Mouse (Mus musculus): ENCODE measurements at regions not wholly inside any gene's neighbourhood (a gene's known extent, or its start where the extent isn't known, plus 50 kb on each side); places are given as distances from the start of the nearest gene placed in this dataset.
A peak's percentile ranks its signal among the peaks of the same experiment; 100 is the strongest.

- no peak for DNase-seq (ENCODE audit: low read depth, low spot score)
Measured at GRCm38 (mm10) chr17:94165305-94165860, 584.4 kb downstream of the Mettl4 start.

DNA sequence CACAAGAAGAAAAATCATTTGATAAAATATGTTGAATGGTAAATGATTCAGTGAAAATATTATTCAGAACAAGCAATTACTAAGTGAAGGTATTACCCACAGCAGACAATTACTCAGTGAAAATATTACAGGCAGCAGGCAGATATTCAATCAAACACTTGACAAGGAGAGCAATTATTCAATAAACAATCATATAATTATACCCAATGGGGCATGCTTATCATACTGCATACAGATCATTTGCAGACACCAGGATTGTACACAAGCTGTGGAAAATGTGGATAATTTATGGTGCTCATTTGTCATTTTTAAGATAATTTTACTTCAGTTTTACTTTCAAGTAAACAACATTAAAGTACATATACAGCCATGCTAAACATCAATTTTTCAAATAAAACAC, 605.5 kb downstream of the Mettl4 start:
- no peak for DNase-seq (ENCODE audit: low read depth, low spot score)

- no peak for DNase-seq (ENCODE audit: low read depth, low spot score)
Measured at GRCm38 (mm10) chr17:94133201-94133600, 616.6 kb downstream of the Mettl4 start.

DNA sequence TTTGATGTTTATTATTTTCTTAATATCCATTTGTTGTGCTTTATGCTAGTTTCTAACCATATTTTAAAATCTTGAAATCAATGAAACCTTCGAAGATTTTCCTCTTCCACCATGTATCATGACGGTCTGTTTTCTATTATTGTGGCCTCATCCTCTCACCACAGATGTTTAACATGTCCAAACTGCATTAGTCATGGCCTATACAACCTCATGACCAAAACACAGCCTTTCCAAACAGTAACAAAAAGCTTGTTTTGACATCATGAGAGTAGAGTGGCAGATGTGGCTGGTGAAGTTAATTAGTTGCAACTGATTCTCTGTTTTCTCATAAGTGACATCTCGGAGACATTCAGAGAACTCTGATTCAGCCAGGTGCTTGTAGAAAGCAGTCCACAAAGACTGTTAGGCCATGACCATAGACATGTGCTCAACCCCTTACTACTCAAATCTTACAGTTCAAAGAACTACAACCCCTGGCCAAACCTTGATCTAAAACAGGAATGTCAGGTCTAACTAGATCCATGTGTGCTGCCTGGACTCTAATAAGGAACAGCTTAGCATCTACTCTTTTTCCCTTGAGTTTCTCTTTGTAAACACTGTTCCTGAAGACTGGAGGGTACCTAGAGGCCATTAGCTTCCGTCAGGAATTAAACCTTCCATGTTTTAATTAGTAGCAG, 655.7 kb downstream of the Mettl4 start:
- peak; percentile 9 for DNase-seq (ENCODE audit: low read depth, low spot score)

GRCm38 (mm10) chr17:94054436-94055060, 695.3 kb downstream of the Mettl4 start:
- DNase-seq (ENCODE audit: low read depth, low spot score), result no peak

- DNase-seq (ENCODE audit: low read depth, low spot score), result no peak
Measured at GRCm38 (mm10) chr17:94048475-94048874, 701.3 kb downstream of the Mettl4 start.

GRCm38 (mm10) chr17:94038221-94038620, 711.6 kb downstream of the Mettl4 start:
- DNase-seq (ENCODE audit: low read depth, low spot score), result no peak

- no peak for DNase-seq (ENCODE audit: low read depth, low spot score)
Measured at GRCm38 (mm10) chr17:94012386-94012785, 737.4 kb downstream of the Mettl4 start.

GRCm38 (mm10) chr17:94002095-94002494, 747.7 kb downstream of the Mettl4 start:
- DNase-seq (ENCODE audit: low read depth, low spot score), result no peak

DNA sequence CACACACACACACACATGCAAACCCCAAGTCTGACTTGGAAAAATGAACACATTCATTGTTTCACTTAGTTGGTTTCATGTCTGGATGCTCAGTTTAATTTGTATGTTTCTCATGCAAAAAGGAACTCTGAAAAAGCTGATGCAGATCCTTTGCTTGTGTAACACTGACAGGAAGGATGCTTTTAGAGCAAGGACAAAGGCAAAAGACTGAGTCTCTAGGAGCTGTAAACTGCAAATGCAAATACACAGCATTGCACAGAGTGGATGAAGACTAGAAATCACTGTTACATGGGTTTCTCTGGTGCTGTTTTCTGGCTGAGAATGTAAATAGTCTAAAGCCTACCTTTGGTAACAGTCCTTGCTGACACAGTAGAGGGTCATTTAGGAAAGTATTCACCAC, 748.3 kb downstream of the Mettl4 start:
- DNase-seq (ENCODE audit: low read depth, low spot score), result no peak

GRCm38 (mm10) chr17:93986932-93987331, 762.9 kb downstream of the Mettl4 start:
- no peak for DNase-seq (ENCODE audit: low read depth, low spot score)

Data from embryo, embryonic 11.5 days (tissue).